Mouse (Mus musculus) neural tube, embryonic 14.5 days (tissue): Measurements from ENCODE around the gene Rai2. TPM values are rescaled to one million over a fixed set of nuclear protein-coding genes. Genes with fewer than 3 reads are reported as not detected.

Experiments
- ATAC-seq: fragments of 200-750 bp; cut with Nextera tagmentation; 2 replicates; pipeline ENCODE4 v1.8.0; 2017; ENCODE audit warnings: low read depth, mild to moderate bottlenecking, moderate TSS enrichment, moderate library complexity
- H3K27ac ChIP-seq: fragments of 300-500 bp; sonication (generic); 2 replicates; pipeline ENCODE4 v1.5.1; 2014; ENCODE audit warnings: low read depth, mild to moderate bottlenecking, control low read depth, low read length, moderate library complexity, mixed read lengths
- H3K27me3 ChIP-seq: fragments of 300-500 bp; sonication (generic); 2 replicates; pipeline ENCODE4 v1.6.1; 2014; ENCODE audit warnings: low read length; ENCODE audit not compliant: control insufficient read depth, insufficient read depth
- H3K36me3 ChIP-seq: fragments of 300-500 bp; sonication (generic); 2 replicates; pipeline ENCODE4 v1.6.1; 2014; ENCODE audit warnings: low read length, mixed read lengths; ENCODE audit not compliant: control insufficient read depth, insufficient read depth
- H3K4me1 ChIP-seq: fragments of 300-500 bp; sonication (generic); 2 replicates; pipeline ENCODE4 v1.6.1; 2014; ENCODE audit warnings: low read length; ENCODE audit not compliant: control insufficient read depth, insufficient read depth
- H3K4me2 ChIP-seq: fragments of 300-500 bp; sonication (generic); 2 replicates; pipeline ENCODE4 v1.6.1; 2014; ENCODE audit warnings: mild to moderate bottlenecking, low read depth, low read length, control low read depth
- H3K4me3 ChIP-seq: fragments of 300-500 bp; sonication (generic); 2 replicates; pipeline ENCODE4 v1.5.1; 2014; ENCODE audit warnings: low read depth, low read length, control low read depth, mixed read lengths
- H3K9ac ChIP-seq: fragments of 300-500 bp; sonication (generic); replicated peaks from 2 replicates; pipeline ENCODE4 v1.6.1; 2014; ENCODE audit warnings: low read depth, mild to moderate bottlenecking, control low read depth, low read length, mixed read lengths
- H3K9me3 ChIP-seq: fragments of 300-500 bp; sonication (generic); 2 replicates; pipeline ENCODE4 v1.6.1; 2016; ENCODE audit warnings: low read length; ENCODE audit not compliant: control insufficient read depth
- WGBS: fragments of 180-500 bp; shearing (Covaris S2); extraction: QIAGEN DNeasy Blood & Tissue Kit; methylation state at CpG from one replicate; pipeline ENCODE4 v1.1.7; 2014; 5-methylcytosine and 5-hydroxymethylcytosine counted together
- polyA plus RNA-seq: library from polyadenylated mRNA; unstranded; fragments of >200 nt; fragmentation: Nextera tagmentation; extraction: Ambion mirVana; gene quantifications from 2 replicates; pipeline ENCODE4 v1.2.1, GENCODE M21; 2014

The Rai2 gene
- polyA plus RNA-seq, 1 experiment from 2014 or later = 22.7 TPM

DNA sequence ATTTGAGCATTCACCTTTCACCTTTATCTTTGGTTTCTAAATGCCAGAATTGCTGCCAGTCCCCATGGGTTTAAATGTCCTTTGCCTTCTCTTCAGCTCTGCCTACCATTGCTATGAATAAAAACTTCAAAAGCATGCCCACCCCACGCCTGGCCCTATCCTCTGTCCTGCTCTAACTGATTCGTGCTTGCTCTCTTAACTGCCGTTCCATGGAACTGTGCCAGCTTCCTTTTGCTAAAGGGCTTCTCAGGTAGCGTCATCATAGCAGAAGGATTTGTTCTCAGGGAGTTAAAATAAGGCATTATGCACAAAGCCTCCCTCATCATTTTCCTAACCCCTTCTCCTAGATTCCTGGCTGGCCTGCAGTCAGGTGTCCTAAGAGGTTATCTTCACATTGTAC is 11.6 kb downstream of the Rai2 start:
- no peak overlapping the region for H3K4me3 ChIP-seq
- H3K27ac ChIP-seq = no peak overlapping the region
- H3K27me3 ChIP-seq = peaks cover 3% of the 10 kb centered on the region; the same call in 1 of the 2 replicates
- 53% methylated on average over 4 of the region's 4 CpGs for WGBS
- H3K4me2 ChIP-seq = no peak overlapping the region
- ATAC-seq = no peak
- H3K36me3 ChIP-seq = no peaks in the 10 kb centered on the region
- no peaks in the 10 kb centered on the region for H3K4me1 ChIP-seq
- no peaks in the 10 kb centered on the region for H3K9me3 ChIP-seq
- no peak overlapping the region for H3K9ac ChIP-seq

- Histone ChIP-seq H3K9ac (no peak overlapping the region), H3K4me2 (no peak overlapping the region), H3K4me1 (0 out of 2 replicates have a peak, but pooled peaks cover 4% of the 10 kb centered on the region), H3K27me3 (peaks cover 3% of the 10 kb centered on the region; the same call in 1 of the 2 replicates), H3K9me3 (no peaks in the 10 kb centered on the region), H3K27ac (no peak overlapping the region), H3K36me3 (no peaks in the 10 kb centered on the region), H3K4me3 (no peak overlapping the region)
- no peak for ATAC-seq
Measured at GRCm38 (mm10) chrX:161730026-161730425, 13.2 kb downstream of the Rai2 start.

- 0 out of 2 replicates have a peak, but pooled peaks cover 4% of the 10 kb centered on the region for H3K4me1 ChIP-seq
- ATAC-seq = no peak
- H3K4me3 ChIP-seq = no peak overlapping the region
- no peak overlapping the region for H3K9ac ChIP-seq
- WGBS = 64% methylated on average over 3 of the region's 3 CpGs
- no peaks in the 10 kb centered on the region for H3K27me3 ChIP-seq
- no peak overlapping the region for H3K4me2 ChIP-seq
- H3K27ac ChIP-seq = no peak overlapping the region
- no peaks in the 10 kb centered on the region for H3K9me3 ChIP-seq
- H3K36me3 ChIP-seq = no peaks in the 10 kb centered on the region
Measured at GRCm38 (mm10) chrX:161731859-161732258, 15.0 kb downstream of the Rai2 start.

GRCm38 (mm10) chrX:161733581-161734309 is 16.9 kb downstream of the Rai2 start:
- WGBS = 64% methylated on average over 12 of the region's 12 CpGs
- Histone ChIP-seq H3K4me1 (0 out of 2 replicates have a peak, but pooled peaks cover 4% of the 10 kb centered on the region), H3K9ac (no peak overlapping the region), H3K36me3 (no peaks in the 10 kb centered on the region), H3K27ac (no peak overlapping the region), H3K27me3 (no peaks in the 10 kb centered on the region), H3K4me3 (no peak overlapping the region), H3K4me2 (no peak overlapping the region), H3K9me3 (no peaks in the 10 kb centered on the region)
- ATAC-seq = no peak

GRCm38 (mm10) chrX:161734310-161734676 is 17.4 kb downstream of the Rai2 start:
- H3K27me3 ChIP-seq = no peaks in the 10 kb centered on the region
- H3K9me3 ChIP-seq = no peaks in the 10 kb centered on the region
- H3K36me3 ChIP-seq = no peaks in the 10 kb centered on the region
- 0 out of 2 replicates have a peak, but pooled peaks cover 4% of the 10 kb centered on the region for H3K4me1 ChIP-seq
- H3K9ac ChIP-seq = no peak overlapping the region
- no peak overlapping the region for H3K4me2 ChIP-seq
- no peak overlapping the region for H3K27ac ChIP-seq
- 75% methylated on average over 4 of the region's 4 CpGs for WGBS
- no peak overlapping the region for H3K4me3 ChIP-seq
- ATAC-seq = no peak

- whole genome bisulfite sequencing = 54% methylated on average over 1 of the region's 1 CpGs
- Histone ChIP-seq H3K9ac (no peak overlapping the region), H3K27me3 (no peaks in the 10 kb centered on the region)
Measured at GRCm38 (mm10) chrX:161739374-161739773, 22.5 kb downstream of the Rai2 start.

GRCm38 (mm10) chrX:161743080-161743479 is 26.2 kb downstream of the Rai2 start:
- Histone ChIP-seq H3K27ac (no peak overlapping the region), H3K36me3 (no peaks in the 10 kb centered on the region), H3K9ac (no peak overlapping the region), H3K4me2 (no peak overlapping the region), H3K27me3 (no peaks in the 10 kb centered on the region), H3K9me3 (no peaks in the 10 kb centered on the region), H3K4me3 (no peak overlapping the region), H3K4me1 (no peaks in the 10 kb centered on the region)
- WGBS = 70% methylated on average over 3 of the region's 3 CpGs
- ATAC-seq = no peak

More at GRCm38 (mm10) chrX:161739374-161739773, 22.5 kb downstream of the Rai2 start:
- H3K4me2 ChIP-seq = no peak overlapping the region
- H3K4me3 ChIP-seq = no peak overlapping the region
- H3K9me3 ChIP-seq = no peaks in the 10 kb centered on the region
- no peak for ATAC-seq
- H3K27ac ChIP-seq = no peak overlapping the region
- H3K4me1 ChIP-seq = 0 out of 2 replicates have a peak, but pooled peaks cover 4% of the 10 kb centered on the region
- no peaks in the 10 kb centered on the region for H3K36me3 ChIP-seq

- Histone ChIP-seq H3K9ac (no peak overlapping the region), H3K9me3 (no peaks in the 10 kb centered on the region), H3K4me1 (no peaks in the 10 kb centered on the region), H3K27ac (no peak overlapping the region), H3K4me2 (no peak overlapping the region), H3K27me3 (no peaks in the 10 kb centered on the region), H3K4me3 (no peak overlapping the region), H3K36me3 (no peaks in the 10 kb centered on the region)
- no peak for ATAC-seq
- 71% methylated on average over 3 of the region's 3 CpGs for WGBS
Measured at GRCm38 (mm10) chrX:161745296-161745695, 28.4 kb downstream of the Rai2 start.

GRCm38 (mm10) chrX:161747337-161747736 is 30.5 kb downstream of the Rai2 start:
- H3K4me2 ChIP-seq = no peak overlapping the region
- 71% methylated on average over 2 of the region's 2 CpGs for WGBS
- no peak overlapping the region for H3K4me3 ChIP-seq
- H3K4me1 ChIP-seq = no peaks in the 10 kb centered on the region
- H3K36me3 ChIP-seq = no peaks in the 10 kb centered on the region
- H3K9me3 ChIP-seq = no peaks in the 10 kb centered on the region
- no peak for ATAC-seq
- no peak overlapping the region for H3K9ac ChIP-seq
- no peak overlapping the region for H3K27ac ChIP-seq
- H3K27me3 ChIP-seq = no peaks in the 10 kb centered on the region
